Mouse (Mus musculus) WW6 (cell line): ENCODE results near the gene Lifr.
A peak's percentile ranks its signal among the peaks of the same experiment; 100 is the strongest.

ENCODE experiments used
- DNase-seq: peaks from one replicate; pipeline ENCODE4 v3.0.0-alpha.2; 2013; ENCODE audit warnings: low read depth, low spot score

The Lifr gene

GRCm38 (mm10) chr15:7128627-7129126 lies 38.3 kb downstream of the Lifr start:
- DNase-seq: no peak

GRCm38 (mm10) chr15:7129127-7129943 lies 38.9 kb downstream of the Lifr start:
- DNase-seq: no peak

- no peak for DNase-seq
Observed at GRCm38 (mm10) chr15:7129944-7130287, 39.5 kb downstream of the Lifr start.

- DNase-seq: no peak
Observed at GRCm38 (mm10) chr15:7130691-7131225, 40.3 kb downstream of the Lifr start.

- peak; percentile 63 for DNase-seq
Observed at GRCm38 (mm10) chr15:7132741-7133140, 42.3 kb downstream of the Lifr start.

- DNase-seq: no peak
Observed at GRCm38 (mm10) chr15:7134454-7135052, 44.1 kb downstream of the Lifr start.

- DNase-seq: no peak
Observed at GRCm38 (mm10) chr15:7135982-7136562, 45.7 kb downstream of the Lifr start.

- no peak for DNase-seq
Observed at GRCm38 (mm10) chr15:7136912-7137311, 46.5 kb downstream of the Lifr start.

- DNase-seq: no peak
Observed at GRCm38 (mm10) chr15:7137607-7138006, 47.2 kb downstream of the Lifr start.

GRCm38 (mm10) chr15:7138471-7138870 lies 48.1 kb downstream of the Lifr start:
- no peak for DNase-seq

- no peak for DNase-seq
Observed at GRCm38 (mm10) chr15:7140322-7140721, 49.9 kb downstream of the Lifr start.

- DNase-seq: no peak
Observed at GRCm38 (mm10) chr15:7141246-7141645, 50.8 kb downstream of the Lifr start.

- DNase-seq: no peak
Observed at GRCm38 (mm10) chr15:7143689-7144170, 53.3 kb downstream of the Lifr start.

GRCm38 (mm10) chr15:7144542-7144941 lies 54.1 kb downstream of the Lifr start:
- DNase-seq: no peak

GRCm38 (mm10) chr15:7144942-7145341 lies 54.5 kb downstream of the Lifr start:
- DNase-seq: no peak

GRCm38 (mm10) chr15:7145555-7145954 lies 55.1 kb downstream of the Lifr start:
- DNase-seq: no peak

GRCm38 (mm10) chr15:7146529-7146928 lies 56.1 kb downstream of the Lifr start:
- DNase-seq: no peak

GRCm38 (mm10) chr15:7149796-7150195 lies 59.4 kb downstream of the Lifr start:
- no peak for DNase-seq

GRCm38 (mm10) chr15:7150591-7150990 lies 60.2 kb downstream of the Lifr start:
- DNase-seq: no peak

- DNase-seq: no peak
Observed at GRCm38 (mm10) chr15:7152116-7152760, 61.8 kb downstream of the Lifr start.

GRCm38 (mm10) chr15:7154010-7154736 lies 63.8 kb downstream of the Lifr start:
- DNase-seq: no peak
